Mouse (Mus musculus): ENCODE measurements around the gene Usp35.

Gene Usp35

DNA sequence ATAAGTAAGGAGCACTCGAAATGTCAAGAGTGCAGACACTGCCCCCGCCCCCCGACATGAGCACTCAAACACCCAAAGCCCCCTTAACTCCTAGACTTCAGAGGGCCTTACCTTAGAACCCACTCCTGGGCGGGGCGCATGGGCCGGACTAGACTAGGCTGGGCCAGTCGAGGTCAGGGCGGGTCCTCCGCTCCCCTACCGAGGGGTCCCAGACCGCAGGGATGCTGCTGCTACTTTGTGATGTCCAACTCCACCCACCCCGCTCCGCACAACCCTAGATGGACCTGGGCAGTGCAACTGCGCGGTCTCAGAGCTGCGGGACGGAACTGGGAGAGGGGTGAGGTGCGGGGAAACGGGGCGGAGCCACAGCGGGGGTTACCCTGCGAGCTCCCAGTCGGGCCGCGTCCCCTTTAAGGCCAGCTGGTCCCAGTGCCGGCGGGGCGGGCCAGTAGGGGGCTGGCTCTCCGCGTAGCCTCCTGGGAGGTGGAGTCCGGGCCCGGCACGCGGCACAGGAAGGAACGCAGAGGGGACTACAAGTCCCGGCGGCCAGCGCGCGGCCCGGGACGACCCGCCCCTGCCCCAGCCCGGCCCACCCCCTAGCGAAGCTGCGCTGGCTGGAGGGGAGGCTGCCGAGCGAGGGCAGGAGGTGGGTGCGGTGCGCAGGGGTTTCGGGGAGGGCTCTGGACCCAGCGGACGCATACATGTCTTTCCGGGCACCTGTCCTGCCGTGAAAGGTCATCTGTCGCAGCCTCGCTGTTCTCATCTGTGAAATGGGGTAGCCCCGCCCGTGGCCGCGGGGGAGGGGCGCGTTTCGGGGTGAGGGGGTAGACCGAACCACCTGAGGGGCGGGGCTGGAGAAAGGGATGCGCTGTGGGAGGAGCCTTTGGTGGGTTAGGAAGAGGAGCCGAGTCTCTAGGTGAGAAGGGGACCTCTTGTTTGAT lies at the start of gene Usp35, which contains the start of gene Kctd21:
TSS of gene Usp35 (minus strand) at position 295 of the 941 bp plus-strand sequence.
TSS of gene Kctd21 (plus strand) at position 602 of the 941 bp plus-strand sequence.
- DNase-seq (ENCODE audit: low read depth, low spot score): peak; percentile 90

DNA sequence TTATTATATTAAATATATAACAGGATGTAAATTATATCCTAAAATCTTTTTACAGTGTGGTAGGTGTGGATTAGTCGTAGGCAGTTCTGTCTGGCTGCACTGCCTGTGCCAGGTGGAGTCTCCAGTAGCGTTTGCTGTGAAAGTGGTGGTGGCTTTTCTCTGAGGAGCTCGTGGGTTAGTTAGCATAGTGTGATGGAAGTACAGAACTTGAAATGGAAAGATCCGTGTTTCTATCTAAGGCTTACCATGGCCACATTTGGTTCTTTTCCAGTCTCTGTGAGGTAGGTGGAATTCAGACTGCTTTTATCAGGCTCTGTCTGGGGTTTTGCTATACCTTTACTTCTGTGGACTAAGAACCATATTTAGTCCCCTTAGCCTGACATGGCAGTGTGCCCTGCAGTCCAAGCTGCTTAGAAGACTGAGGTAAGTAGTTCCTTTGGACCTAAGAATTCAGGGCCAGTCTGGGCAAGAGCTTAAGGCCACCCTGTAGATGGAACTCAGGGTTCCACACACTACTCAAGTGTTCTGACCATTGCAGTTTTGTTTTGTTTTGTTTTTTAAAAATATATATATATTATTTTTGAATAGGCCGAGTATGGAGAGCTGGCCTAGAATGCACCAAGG lies 48.8 kb upstream of the Usp35 start:
- DNase-seq (ENCODE audit: low read depth, low spot score): no peak

DNA sequence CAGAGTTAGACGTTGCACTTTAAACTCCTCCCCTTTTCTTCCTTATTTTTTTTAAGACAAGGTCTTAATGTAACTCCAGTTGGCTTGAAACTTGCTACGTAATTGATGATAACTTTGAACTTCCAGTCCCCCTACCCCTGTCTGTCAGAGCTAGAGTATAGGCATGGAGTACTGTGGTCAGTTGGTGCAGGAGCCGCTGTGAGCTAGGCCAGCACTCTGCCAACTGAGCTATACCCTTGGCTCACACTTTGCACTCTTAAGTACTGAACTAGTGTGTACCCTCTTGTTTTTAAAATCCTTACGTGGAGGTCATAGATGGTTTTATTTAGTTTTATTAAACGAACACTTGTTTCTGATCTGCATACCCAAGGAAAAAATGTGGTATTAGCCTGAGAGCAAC lies 47.5 kb upstream of the Usp35 start:
- no peak for DNase-seq (ENCODE audit: low read depth, low spot score)

DNA sequence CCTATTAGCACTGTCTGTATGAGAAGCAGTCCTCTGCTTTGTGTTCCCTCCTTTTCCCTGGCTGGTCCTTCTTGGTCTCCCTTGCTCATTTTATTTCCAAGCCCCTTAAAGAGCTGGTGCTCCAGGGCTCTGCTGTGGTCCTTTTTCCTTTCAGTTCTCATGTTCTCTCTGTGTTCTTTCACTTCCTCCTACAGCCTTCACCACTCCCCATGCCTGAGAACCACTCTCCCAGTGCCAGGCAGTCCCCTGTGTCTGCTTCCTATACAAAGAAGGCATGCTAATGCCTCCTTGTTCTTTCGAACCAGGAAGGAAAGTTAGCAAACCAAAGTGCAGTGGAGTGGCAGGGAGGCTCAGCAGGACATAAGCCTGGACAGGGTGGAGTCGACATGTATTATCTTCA lies 44.1 kb upstream of the Usp35 start:
- DNase-seq (ENCODE audit: low read depth, low spot score): no peak

DNA sequence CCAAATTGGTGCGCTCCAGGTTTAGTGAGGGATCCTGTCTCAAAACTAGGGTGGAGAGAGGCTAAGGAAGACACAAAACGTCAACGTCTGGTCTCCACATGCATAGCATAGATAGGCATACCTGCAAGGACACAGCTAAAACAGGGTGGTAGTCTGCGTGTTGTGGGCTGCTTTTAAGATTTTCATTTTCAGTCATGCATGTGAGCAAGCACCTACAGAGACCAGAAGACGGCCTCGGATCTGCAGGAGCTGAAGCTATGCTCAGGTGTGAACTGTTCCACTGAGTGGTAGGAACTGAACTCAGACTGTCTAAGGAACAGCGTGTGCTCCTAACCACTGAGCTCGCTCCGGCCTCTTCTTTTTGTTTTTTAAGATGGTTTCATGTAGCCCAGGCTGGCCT lies 43.3 kb upstream of the Usp35 start:
- no peak for DNase-seq (ENCODE audit: low read depth, low spot score)

DNA sequence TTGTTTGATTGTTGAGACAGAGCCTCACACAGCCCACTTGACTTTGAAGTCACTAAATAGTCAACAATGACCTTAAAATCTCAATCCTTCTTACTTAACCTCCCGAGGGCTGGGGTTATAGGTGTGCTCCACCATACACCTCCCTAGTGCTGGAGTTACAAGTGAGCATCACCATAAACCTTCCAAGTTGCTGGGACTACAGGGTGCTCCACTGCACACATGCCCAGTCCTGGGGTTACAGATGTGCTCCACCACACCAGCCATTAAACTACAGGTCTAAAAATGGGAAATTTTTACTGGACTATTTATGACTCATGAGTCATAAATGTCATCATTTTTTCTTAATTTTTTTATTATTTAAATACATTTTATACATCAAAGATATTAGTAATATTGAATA lies 34.1 kb upstream of the Usp35 start:
- no peak for DNase-seq (ENCODE audit: low read depth, low spot score)

DNA sequence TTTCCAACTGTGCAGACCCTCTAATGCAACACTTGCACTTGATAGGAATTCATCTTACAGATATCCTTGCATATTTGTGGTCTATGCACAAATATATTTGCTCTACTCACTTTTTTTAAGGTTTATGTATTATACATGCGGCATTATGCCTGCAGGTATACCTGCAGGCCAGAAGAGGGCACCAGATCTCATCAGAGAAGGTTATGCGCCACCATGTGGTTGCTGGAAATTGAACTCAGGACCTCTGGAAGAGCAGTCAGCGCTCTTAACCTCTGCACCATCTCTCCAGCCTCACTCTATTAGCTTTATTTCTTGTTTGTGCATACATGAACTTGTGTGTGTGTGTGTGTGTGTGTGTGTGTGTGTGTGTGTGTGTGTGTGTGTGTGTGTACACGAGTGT lies 29.6 kb upstream of the Usp35 start:
- peak; percentile 50 for DNase-seq (ENCODE audit: low read depth, low spot score)

DNA sequence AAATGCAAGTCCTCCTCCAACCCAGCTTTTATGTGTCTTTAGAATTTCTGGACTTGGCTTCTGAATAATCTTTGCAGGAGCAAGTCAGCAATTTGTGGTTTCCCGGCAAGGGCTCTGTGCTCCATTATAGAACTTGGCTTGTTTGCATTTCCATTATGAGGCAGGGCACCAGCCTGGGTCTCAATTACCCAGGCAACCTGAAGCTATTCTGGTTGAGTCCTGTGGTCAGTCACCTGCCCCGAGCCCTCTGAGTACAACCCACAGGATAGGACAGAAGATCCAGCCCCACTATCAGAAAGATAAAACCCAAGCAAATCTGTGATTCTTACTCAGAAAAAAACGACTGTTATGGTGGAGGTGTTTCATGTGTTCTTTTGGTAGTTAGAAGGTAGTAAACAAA lies 29.1 kb upstream of the Usp35 start:
- no peak for DNase-seq (ENCODE audit: low read depth, low spot score)

DNA sequence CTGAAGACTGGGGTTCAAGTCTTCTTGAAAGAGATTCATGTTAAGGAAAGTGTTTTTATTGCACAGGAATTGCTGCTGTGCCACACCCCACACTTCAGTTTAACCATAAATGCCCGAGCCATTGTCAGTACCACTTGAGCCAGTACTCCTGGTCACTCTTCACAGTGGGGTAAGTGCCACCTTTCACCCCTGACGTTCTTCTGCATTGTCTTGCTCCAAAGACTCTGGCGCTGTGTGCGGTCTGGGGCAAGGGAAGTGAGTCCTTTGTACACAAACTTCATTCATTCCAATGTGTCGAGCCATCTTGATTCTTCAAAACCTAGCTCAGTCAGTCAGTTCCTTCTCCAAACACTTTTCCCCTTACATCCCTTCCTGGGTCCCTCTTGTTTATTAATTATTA lies 28.3 kb upstream of the Usp35 start:
- no peak for DNase-seq (ENCODE audit: low read depth, low spot score)

DNA sequence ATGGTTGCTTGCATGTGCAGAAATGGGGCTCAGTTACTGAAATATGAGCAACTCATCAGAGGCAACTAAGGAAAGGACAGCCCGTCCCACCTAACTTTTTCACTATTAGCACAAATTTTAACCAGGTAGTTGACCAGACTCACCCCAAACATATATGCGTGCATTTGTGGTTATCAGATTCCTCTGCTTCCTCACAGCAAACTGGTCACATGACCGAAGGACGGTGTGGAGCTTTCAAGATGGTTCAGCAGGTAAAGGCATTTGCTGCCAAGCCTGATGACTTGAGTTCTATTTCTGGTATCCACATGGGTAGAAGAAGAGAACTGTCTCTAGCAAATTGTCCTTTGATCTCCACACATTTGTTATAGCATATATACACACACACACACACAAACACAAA lies 26.5 kb upstream of the Usp35 start:
- DNase-seq (ENCODE audit: low read depth, low spot score): no peak

DNA sequence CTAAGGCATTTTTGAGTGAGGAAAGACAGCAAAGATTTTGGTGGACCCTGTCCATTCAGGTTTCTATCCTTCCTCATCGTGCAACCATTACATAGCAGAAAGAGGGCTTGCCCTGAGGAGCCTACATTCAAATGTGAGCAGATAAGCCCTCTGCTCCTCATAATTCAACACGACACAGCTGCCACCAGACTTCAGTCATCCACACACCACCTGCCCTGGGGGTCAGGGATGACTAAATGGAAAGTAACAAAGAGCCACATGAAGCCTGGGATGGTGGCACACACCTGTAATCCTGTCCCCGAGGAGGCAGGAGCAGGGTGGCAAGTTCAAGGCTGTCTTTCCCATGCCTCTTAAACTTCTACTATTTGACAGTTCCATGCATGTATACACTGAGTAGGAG lies 26.0 kb upstream of the Usp35 start:
- no peak for DNase-seq (ENCODE audit: low read depth, low spot score)

DNA sequence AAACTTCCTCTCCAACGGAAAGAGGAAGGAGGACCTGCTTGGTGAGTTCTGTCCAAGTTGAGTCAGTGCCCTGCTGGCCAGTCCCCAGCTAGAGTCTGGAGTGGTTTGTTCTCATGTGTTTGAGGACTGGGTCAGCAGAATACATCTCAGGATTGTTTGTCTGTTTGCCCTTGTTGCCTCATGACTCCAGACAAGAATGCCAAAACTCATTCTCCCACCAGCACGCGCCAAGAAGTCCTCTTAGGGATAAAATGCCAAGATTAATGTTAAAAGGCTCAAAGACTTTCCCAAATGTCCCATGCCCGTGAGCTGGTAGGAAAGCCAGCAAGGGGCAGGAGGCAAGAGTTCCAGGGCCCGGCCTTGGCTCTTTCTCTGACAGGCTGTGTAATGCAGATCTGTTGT lies 25.1 kb upstream of the Usp35 start:
- no peak for DNase-seq (ENCODE audit: low read depth, low spot score)

DNA sequence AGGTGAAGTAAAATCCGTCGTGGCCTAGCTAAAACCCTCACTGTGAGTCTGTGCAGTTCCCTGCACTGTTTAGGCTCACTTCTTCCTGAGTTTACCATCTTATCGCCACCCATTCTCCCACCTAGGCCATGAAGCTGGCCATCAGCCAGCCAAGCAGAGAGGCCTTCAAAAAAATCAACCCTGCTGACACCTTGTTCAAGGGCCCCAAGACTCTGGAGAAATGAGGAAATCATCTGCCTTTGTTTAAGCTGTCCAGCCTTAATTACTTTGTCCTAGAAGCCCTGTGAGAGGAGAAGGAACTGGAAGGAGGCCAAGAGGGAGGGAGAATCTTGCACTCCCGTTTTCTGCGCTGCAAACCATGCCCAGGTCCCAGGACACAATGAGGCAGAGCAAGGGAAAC lies 24.4 kb upstream of the Usp35 start:
- no peak for DNase-seq (ENCODE audit: low read depth, low spot score)

DNA sequence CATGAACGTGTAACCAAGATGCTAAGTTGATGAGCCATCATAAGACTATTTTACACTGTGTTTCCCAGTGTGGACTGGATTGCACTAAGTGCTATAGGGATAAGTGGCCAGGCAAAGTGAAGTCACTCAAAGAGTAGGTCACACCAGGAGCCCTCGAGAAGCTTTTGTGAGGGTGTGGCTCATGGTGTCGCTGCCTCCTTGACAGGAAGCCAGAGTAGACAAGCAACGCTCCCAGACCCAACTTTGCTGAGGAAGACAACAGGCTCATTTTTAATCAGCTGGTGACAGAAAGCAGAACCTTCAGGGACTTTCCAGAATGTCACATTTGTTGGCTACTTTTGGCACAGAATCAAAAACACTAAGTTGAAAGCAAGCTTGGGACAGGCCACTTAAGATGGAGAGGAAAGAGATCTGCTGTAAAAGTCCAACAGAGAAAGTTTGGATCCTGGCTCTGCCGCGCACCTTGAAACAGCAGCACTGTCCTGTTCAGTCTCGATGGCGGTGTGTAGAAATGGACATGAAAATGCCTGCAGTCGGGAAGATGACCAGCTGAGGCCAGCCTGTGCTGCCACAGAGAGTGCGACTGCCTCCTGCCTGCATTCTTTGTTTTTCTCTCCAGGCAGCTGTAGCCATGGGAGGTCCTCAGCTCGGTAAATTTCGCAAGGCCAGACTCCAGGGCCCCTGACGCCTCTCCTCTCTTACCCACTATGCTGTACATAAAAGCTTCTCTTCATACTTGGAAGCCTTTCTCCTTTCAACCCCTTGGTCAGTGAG lies 23.4 kb upstream of the Usp35 start:
- DNase-seq (ENCODE audit: low read depth, low spot score): no peak

DNA sequence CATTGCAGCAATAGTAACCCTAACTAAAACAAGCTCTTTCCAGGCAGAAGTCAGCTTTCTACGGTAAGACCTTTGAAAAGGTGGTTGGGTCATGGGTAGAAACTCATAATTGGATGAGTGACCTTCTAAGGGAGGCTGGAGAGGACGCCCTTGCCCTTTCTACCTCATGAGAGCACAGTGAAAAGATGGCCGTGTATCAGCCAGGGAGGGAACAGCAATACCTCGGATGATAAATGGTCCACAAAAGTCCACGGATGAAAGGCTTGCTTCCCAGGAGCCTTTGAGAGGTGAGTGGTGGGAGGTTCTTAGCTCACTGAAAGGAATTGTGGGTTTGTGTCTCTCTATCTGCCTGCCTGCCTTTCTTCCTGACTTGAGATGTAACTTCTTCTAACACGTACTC lies 21.5 kb upstream of the Usp35 start:
- no peak for DNase-seq (ENCODE audit: low read depth, low spot score)

DNA sequence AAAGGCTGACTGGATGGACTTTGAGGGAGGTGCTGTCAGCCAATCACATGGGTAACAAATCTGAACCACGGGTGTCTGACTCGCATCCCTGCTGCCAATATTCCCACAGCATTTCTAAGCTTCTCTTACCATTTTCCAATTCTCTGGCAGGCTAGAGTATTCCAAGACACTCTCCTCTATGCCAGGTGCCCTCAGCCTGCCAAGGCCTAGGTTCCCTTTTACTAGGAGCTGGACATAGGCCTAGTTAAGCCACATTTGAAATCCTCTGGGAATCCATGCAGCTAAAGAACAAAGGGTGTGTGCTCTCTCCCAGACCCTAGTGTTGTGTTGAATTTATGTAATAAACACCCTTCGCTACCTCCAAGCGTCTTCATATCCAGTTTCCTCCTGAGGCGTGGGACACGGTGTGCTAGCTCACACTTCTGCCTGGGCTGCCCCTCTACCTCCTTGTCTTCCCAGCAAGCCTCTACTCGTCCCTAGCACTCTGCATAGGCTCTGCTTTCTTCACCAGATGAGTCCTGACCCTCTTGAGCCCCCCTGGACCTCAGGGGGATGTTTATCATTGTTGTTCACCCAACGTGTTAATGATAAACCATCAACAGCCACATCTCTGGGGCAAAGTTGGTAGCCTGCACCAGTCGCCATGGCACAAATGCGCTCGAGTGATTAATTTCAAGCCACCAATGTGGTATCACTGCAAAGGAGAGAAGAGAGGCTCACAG lies 20.1 kb upstream of the Usp35 start:
- no peak for DNase-seq (ENCODE audit: low read depth, low spot score)

DNA sequence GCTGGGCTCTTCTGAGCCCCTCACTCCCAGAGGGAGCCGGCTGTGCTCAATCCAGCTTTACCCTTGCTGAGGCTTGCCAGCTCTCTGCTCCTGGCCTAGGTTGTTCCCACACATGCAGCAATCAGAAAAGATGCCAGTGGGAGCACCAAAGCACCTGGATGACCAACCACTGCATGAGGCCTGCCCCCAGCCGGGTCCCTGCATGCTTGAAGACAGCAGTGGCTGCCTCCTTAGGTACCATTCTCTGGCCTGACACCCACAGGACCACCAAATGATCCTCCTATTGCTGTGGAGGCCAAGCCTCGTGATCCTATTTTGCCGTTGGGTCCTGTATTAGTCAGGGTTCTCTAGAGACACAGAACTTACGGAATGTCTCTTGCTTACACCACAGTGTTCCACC lies 19.1 kb upstream of the Usp35 start:
- DNase-seq (ENCODE audit: low read depth, low spot score): no peak

DNA sequence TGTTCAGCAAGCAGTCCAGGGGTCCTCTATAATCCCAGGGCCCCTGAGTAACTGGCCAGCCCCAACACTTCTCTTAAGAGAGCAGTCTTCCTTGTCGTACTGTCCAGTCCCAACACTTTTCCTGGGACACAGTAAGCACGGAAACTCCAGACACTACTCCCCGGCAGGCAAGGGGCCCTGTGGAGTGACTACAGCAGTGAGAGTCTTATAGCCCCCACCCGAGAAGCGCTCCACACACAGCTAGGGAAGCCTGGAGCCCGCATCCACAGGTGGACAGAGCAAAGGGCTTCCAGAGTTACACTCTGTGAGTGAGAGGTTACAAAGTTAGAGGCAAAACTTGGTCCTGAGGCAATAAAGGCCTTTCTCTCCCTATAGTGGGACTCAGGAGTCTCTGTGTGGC lies 17.6 kb upstream of the Usp35 start:
- no peak for DNase-seq (ENCODE audit: low read depth, low spot score)

DNA sequence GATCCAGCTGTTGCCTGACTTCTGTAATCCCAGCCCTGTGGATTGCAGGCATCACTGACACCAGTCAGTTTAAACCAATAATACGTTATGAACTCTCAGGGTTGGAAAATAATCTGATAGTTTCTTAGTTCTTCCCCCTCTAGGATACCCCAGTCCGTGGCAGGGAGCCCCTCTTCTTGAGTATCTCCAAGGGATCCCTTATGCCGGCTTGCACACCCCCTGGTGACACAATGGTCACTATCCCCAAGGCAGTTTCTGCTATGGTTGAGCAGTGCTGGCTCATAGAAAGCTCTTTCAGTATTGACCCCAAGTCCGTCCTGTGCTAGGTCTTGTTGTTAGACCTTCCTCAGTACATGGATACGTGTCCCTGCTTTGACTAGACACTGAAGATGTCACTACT lies 17.0 kb upstream of the Usp35 start:
- no peak for DNase-seq (ENCODE audit: low read depth, low spot score)

DNA sequence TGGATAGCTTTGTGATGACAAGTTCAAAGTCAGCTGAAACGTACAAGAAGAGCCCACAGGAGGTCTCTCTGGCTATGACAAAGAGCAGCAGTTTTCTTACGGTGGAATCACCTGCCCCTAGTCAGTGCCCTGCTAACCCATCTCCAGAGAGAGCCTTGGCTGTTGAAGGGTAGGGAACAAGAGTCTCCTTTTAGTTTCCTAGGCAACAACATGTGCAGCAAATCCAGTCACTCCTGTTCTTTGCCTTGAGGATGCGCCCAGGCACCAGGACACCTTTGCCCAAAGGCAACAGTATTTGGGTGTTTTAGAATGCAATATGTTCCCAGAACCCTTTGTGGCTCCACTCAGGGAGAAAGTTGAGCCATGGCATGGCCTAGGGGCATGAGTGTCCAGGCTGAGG lies 16.5 kb upstream of the Usp35 start:
- DNase-seq (ENCODE audit: low read depth, low spot score): no peak

DNA sequence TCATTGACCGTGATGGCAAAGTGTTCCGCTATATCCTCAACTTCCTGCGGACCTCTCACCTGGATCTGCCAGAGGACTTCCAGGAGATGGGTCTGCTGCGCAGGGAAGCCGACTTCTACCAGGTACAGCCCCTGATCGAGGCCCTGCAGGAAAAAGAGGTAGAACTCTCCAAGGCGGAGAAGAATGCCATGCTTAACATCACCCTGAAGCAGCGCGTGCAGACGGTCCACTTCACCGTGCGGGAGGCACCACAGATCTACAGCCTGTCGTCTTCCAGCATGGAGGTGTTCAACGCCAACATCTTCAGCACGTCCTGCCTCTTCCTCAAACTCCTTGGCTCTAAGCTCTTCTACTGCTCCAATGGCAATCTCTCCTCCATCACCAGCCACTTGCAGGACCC lies 15.6 kb upstream of the Usp35 start:
- no peak for DNase-seq (ENCODE audit: low read depth, low spot score)

DNA sequence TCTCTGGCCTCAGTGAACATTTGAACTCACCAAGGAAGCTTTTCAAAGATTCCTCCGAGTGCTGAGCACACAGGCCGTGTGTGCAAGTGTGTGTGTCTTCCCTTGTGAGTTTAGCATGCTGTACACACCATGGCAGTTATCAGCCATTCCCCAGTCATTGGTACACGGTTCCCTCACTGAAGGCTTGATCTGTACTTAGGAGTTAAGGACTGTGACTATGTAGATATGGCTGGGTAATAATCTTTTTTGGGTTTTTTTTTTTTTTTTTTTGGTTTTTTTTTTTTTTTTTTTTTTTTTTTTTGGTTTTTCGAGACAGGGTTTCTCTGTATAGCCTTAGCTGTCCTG lies 15.0 kb upstream of the Usp35 start:
- no peak for DNase-seq (ENCODE audit: low read depth, low spot score)
